Mouse (Mus musculus) intestine, embryonic 14.5 days (tissue): ENCODE measurements around the gene Nop16. TPM values are rescaled to one million over a fixed set of nuclear protein-coding genes. Genes with fewer than 3 reads are reported as not detected.

Source experiments
- ATAC-seq: fragments of 200-750 bp; cut with Nextera tagmentation; replicated peaks from 2 replicates; pipeline ENCODE4 v1.8.0; 2017; ENCODE audit warnings: low read depth, moderate number of reproducible peaks, moderate TSS enrichment, moderate library complexity; ENCODE audit not compliant: low FRiP score, low TSS enrichment
- DNase-seq: peaks from one replicate; pipeline ENCODE4 v3.0.0-alpha.2; 2018; ENCODE audit warnings: low spot score
- H3K27ac ChIP-seq: fragments of 300-500 bp; sonication (generic); 2 replicates; pipeline ENCODE4 v1.5.1; 2014; ENCODE audit warnings: low read depth, mild to moderate bottlenecking, control low read depth
- H3K27me3 ChIP-seq: fragments of 300-500 bp; sonication (generic); replicated peaks from 2 replicates; pipeline ENCODE4 v1.6.1; 2014; ENCODE audit warnings: low read length, control low read depth; ENCODE audit not compliant: control insufficient read depth, insufficient read depth
- H3K36me3 ChIP-seq: fragments of 300-500 bp; sonication (generic); 2 replicates; pipeline ENCODE4 v1.6.1; 2014; ENCODE audit warnings: low read length, control low read depth; ENCODE audit not compliant: control insufficient read depth, insufficient read depth
- H3K4me1 ChIP-seq: fragments of 300-500 bp; sonication (generic); replicated peaks from 2 replicates; pipeline ENCODE4 v1.6.1; 2014; ENCODE audit warnings: low read length, control low read depth, mixed read lengths; ENCODE audit not compliant: control insufficient read depth, insufficient read depth
- H3K4me2 ChIP-seq: fragments of 300-500 bp; sonication (generic); 2 replicates; pipeline ENCODE4 v1.6.1; 2014; ENCODE audit warnings: low read length
- H3K4me3 ChIP-seq: fragments of 300-500 bp; sonication (generic); 2 replicates; pipeline ENCODE4 v1.5.1; 2014; ENCODE audit warnings: low read depth, low read length, control low read depth, mixed read lengths
- H3K9ac ChIP-seq: fragments of 300-500 bp; sonication (generic); 2 replicates; pipeline ENCODE4 v1.6.1; 2014; ENCODE audit warnings: mild to moderate bottlenecking, low read length
- H3K9me3 ChIP-seq: fragments of 300-500 bp; sonication (generic); 2 replicates; pipeline ENCODE4 v1.6.1; 2016; ENCODE audit warnings: low read length, control low read depth; ENCODE audit not compliant: control insufficient read depth
- WGBS: fragments of 180-500 bp; shearing (Covaris S2); extraction: QIAGEN DNeasy Blood & Tissue Kit; methylation state at CpG from one replicate; pipeline ENCODE4 v1.1.7; 2014; 5-methylcytosine and 5-hydroxymethylcytosine counted together
- polyA plus RNA-seq: library from polyadenylated mRNA; unstranded; fragments of >200 nt; fragmentation: Nextera tagmentation; extraction: Ambion mirVana; gene quantifications from 2 replicates; pipeline ENCODE4 v1.2.1, GENCODE M21; 2014

Nop16 gene
- polyA plus RNA-seq, 1 experiment from 2014 or later, result 78.8 TPM

- no peak for DNase-seq
- WGBS, result 74% methylated on average over 4 of the region's 4 CpGs
- H3K9me3 ChIP-seq, result no peaks in the 10 kb centered on the region
- H3K27ac ChIP-seq, result no peak overlapping the region
- no peak overlapping the region for H3K9ac ChIP-seq
- 0 out of 2 replicates have a peak, but pooled peaks cover under 1% of the 10 kb centered on the region for H3K4me1 ChIP-seq
- no peak overlapping the region for H3K4me2 ChIP-seq
- peaks cover 7% of the 10 kb centered on the region; the same call in 1 of the 2 replicates for H3K36me3 ChIP-seq
- H3K27me3 ChIP-seq, result no peaks in the 10 kb centered on the region
- no peak overlapping the region for H3K4me3 ChIP-seq
- no peak for ATAC-seq
Measured at GRCm38 (mm10) chr13:54604221-54604620, 14.3 kb upstream of the Nop16 start.

- no peak for ATAC-seq
- Histone ChIP-seq H3K4me3 (no peak overlapping the region), H3K9ac (no peak overlapping the region), H3K4me2 (no peak overlapping the region), H3K9me3 (no peaks in the 10 kb centered on the region), H3K27ac (no peak overlapping the region), H3K27me3 (no peaks in the 10 kb centered on the region), H3K36me3 (peaks cover 10% of the 10 kb centered on the region; the same call in 1 of the 2 replicates), H3K4me1 (no peaks in the 10 kb centered on the region)
- DNase-seq, result no peak
Measured at GRCm38 (mm10) chr13:54603501-54603900, 13.6 kb upstream of the Nop16 start.

- H3K27ac ChIP-seq, result 0 out of 2 replicates have a peak overlapping the region, but pooled peaks have one; percentile 9
- 30% methylated on average over 3 of the region's 3 CpGs for WGBS
- H3K4me2 ChIP-seq, result no peak overlapping the region
- H3K9me3 ChIP-seq, result no peaks in the 10 kb centered on the region
- ATAC-seq (peak; percentile 78), DNase-seq (no peak)
- no peak overlapping the region for H3K4me3 ChIP-seq
- H3K9ac ChIP-seq, result no peak overlapping the region
- no peaks in the 10 kb centered on the region for H3K4me1 ChIP-seq
- no peaks in the 10 kb centered on the region for H3K27me3 ChIP-seq
- H3K36me3 ChIP-seq, result peaks cover 14% of the 10 kb centered on the region
Measured at GRCm38 (mm10) chr13:54602639-54603111, 12.8 kb upstream of the Nop16 start.

DNA sequence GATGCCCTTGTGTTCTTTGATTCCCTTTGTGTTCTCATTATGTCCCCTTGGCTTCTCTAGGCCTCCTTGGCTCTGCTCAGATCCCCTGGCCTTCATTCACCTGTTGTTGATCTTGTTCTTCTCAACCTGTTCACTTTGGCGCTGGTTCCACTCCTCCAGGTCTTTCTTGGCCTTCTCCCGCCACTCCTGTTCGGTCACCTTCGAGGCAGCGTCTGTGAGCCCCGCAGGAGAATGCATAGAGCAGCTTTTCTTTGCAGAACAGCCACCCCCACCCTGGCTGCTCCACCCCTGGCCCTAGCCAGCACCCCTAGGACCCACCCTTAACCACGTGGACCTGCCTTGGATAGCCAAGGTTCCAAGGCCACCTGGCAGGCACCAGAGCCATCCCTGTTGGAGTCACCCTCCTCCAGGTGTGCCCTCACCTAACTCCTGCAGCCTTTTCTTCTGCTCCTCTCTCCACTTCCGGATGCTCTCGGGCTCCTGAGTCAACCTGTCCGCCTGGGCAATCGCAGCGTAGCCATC is 8.8 kb upstream of the Nop16 start:
- Histone ChIP-seq H3K4me1 (no peaks in the 10 kb centered on the region), H3K36me3 (peaks cover 25% of the 10 kb centered on the region), H3K9me3 (no peaks in the 10 kb centered on the region), H3K27me3 (no peaks in the 10 kb centered on the region), H3K27ac (no peak overlapping the region), H3K4me3 (no peak overlapping the region), H3K9ac (no peak overlapping the region), H3K4me2 (no peak overlapping the region)
- ATAC-seq, result no peak
- DNase-seq, result no peak
- 90% methylated on average over 12 of the region's 12 CpGs for WGBS

- ATAC-seq, result no peak
- Histone ChIP-seq H3K4me1 (no peaks in the 10 kb centered on the region; the same call in 1 of the 2 replicates), H3K27ac (no peak overlapping the region), H3K4me2 (no peak overlapping the region), H3K36me3 (peaks cover 38% of the 10 kb centered on the region), H3K9ac (no peak overlapping the region), H3K4me3 (no peak overlapping the region), H3K27me3 (no peaks in the 10 kb centered on the region), H3K9me3 (no peaks in the 10 kb centered on the region)
- 65% methylated on average over 5 of the region's 5 CpGs for WGBS
- DNase-seq, result no peak
Measured at GRCm38 (mm10) chr13:54596870-54597269, 7.0 kb upstream of the Nop16 start.

- DNase-seq (no peak), ATAC-seq (no peak)
- Histone ChIP-seq H3K36me3 (peaks cover 39% of the 10 kb centered on the region), H3K4me1 (peaks cover 2% of the 10 kb centered on the region; the same call in 1 of the 2 replicates), H3K9me3 (no peaks in the 10 kb centered on the region), H3K9ac (no peak overlapping the region), H3K4me2 (no peak overlapping the region), H3K27ac (no peak overlapping the region), H3K4me3 (no peak overlapping the region), H3K27me3 (no peaks in the 10 kb centered on the region)
- WGBS, result 75% methylated on average over 8 of the region's 8 CpGs
Measured at GRCm38 (mm10) chr13:54596107-54596690, 6.3 kb upstream of the Nop16 start.

GRCm38 (mm10) chr13:54593617-54594016 is 3.7 kb upstream of the Nop16 start:
- ATAC-seq, result no peak
- Histone ChIP-seq H3K9ac (no peak overlapping the region), H3K27me3 (no peaks in the 10 kb centered on the region), H3K36me3 (peaks cover 35% of the 10 kb centered on the region), H3K9me3 (no peaks in the 10 kb centered on the region), H3K4me3 (no peak overlapping the region), H3K27ac (no peak overlapping the region), H3K4me1 (peaks cover 13% of the 10 kb centered on the region; the same call in 1 of the 2 replicates), H3K4me2 (no peak overlapping the region)
- DNase-seq, result no peak
- 88% methylated on average over 11 of the region's 11 CpGs for WGBS

GRCm38 (mm10) chr13:54591776-54592356 is 2.0 kb upstream of the Nop16 start:
- H3K27ac ChIP-seq, result no peak overlapping the region
- no peak overlapping the region for H3K4me2 ChIP-seq
- ATAC-seq (no peak), DNase-seq (no peak)
- no peaks in the 10 kb centered on the region for H3K9me3 ChIP-seq
- H3K4me1 ChIP-seq, result peaks cover 13% of the 10 kb centered on the region; the same call in 1 of the 2 replicates
- no peaks in the 10 kb centered on the region for H3K27me3 ChIP-seq
- 90% methylated on average over 8 of the region's 8 CpGs for WGBS
- H3K4me3 ChIP-seq, result no peak overlapping the region
- H3K9ac ChIP-seq, result no peak overlapping the region
- peaks cover 41% of the 10 kb centered on the region for H3K36me3 ChIP-seq
